Mouse (Mus musculus) naive thymus-derived CD4-positive, alpha-beta T cell, adult 2 months (primary cell): Measurements from ENCODE around the gene Acot8.

Experiments used
- DNase-seq: peaks from one replicate; pipeline ENCODE4 v3.0.0-alpha.2; 2011; ENCODE audit warnings: low read depth

Acot8 gene

GRCm38 (mm10) chr2:164813557-164813956 lies 8.9 kb upstream of the Acot8 start:
- no peak for DNase-seq

- no peak for DNase-seq
These were observed 1.9 kb upstream of the Acot8 start for GRCm38 (mm10) chr2:164806614-164807013.

- no peak for DNase-seq
These were observed 643 bp upstream of the Acot8 start for GRCm38 (mm10) chr2:164805332-164805718.

- DNase-seq, result peak; percentile 37
These were observed 765 bp downstream of the Acot8 start for GRCm38 (mm10) chr2:164803921-164804313.

GRCm38 (mm10) chr2:164803201-164803920 lies 1.3 kb downstream of the Acot8 start:
- no peak for DNase-seq

GRCm38 (mm10) chr2:164800252-164801004 lies 4.3 kb downstream of the Acot8 start:
- DNase-seq, result no peak

GRCm38 (mm10) chr2:164798554-164798953 lies 6.1 kb downstream of the Acot8 start:
- DNase-seq, result peak; percentile 50

- no peak for DNase-seq
These were observed 8.8 kb downstream of the Acot8 start for GRCm38 (mm10) chr2:164795868-164796267.

GRCm38 (mm10) chr2:164794293-164794692 lies 10.4 kb downstream of the Acot8 start:
- DNase-seq, result peak; percentile 88

GRCm38 (mm10) chr2:164793772-164794171 lies 10.9 kb downstream of the Acot8 start:
- DNase-seq, result peak; percentile 53

GRCm38 (mm10) chr2:164793236-164793635 lies 11.4 kb downstream of the Acot8 start:
- peak; percentile 74 for DNase-seq

- no peak for DNase-seq
These were observed 12.1 kb downstream of the Acot8 start for GRCm38 (mm10) chr2:164792400-164793190.

- DNase-seq, result no peak
These were observed 12.8 kb downstream of the Acot8 start for GRCm38 (mm10) chr2:164791841-164792261.

GRCm38 (mm10) chr2:164790451-164790850 lies 14.2 kb downstream of the Acot8 start:
- no peak for DNase-seq

GRCm38 (mm10) chr2:164788411-164788810 lies 16.3 kb downstream of the Acot8 start:
- DNase-seq, result no peak

- no peak for DNase-seq
These were observed 16.9 kb downstream of the Acot8 start for GRCm38 (mm10) chr2:164787779-164788178.

- no peak for DNase-seq
These were observed 17.6 kb downstream of the Acot8 start for GRCm38 (mm10) chr2:164787032-164787431.

GRCm38 (mm10) chr2:164786388-164786885 lies 18.2 kb downstream of the Acot8 start:
- no peak for DNase-seq

GRCm38 (mm10) chr2:164785481-164786387 lies 18.9 kb downstream of the Acot8 start, which contains the start of gene Snx21:
Gene Snx21, plus strand, starts transcription at chr2:164785823.
- DNase-seq, result peak; percentile 76

- DNase-seq, result no peak
These were observed 19.7 kb downstream of the Acot8 start for GRCm38 (mm10) chr2:164784869-164785420.
